Mouse (Mus musculus) testis, adult 2 months (tissue): ENCODE measurements around the gene Rad17.

ENCODE experiments used
- CTCF ChIP-seq: fragments of 200-500 bp; IDR thresholded peaks from 2 replicates; pipeline ENCODE4 v1.5.1; 2012; ENCODE audit warnings: low read depth, mild to moderate bottlenecking, inconsistent platforms, low read length, moderate library complexity; ENCODE audit not compliant: control insufficient read depth, insufficient read depth, insufficient replicate concordance
- POLR2A ChIP-seq: fragments of 200-500 bp; IDR thresholded peaks from 2 replicates; pipeline ENCODE4 v1.6.1; 2012; ENCODE audit warnings: low read depth, mild to moderate bottlenecking, inconsistent platforms, low read length, moderate library complexity; ENCODE audit not compliant: control insufficient read depth

GRCm38 (mm10) chr13:100684355-100684754, 33.5 kb upstream of the Rad17 start:
- TF ChIP-seq CTCF (no peak; the same call in 1 of the 2 replicates), POLR2A (no peak)
